1 mouse cellular context compared by ENCODE assay signal in the genomic region with DNA sequence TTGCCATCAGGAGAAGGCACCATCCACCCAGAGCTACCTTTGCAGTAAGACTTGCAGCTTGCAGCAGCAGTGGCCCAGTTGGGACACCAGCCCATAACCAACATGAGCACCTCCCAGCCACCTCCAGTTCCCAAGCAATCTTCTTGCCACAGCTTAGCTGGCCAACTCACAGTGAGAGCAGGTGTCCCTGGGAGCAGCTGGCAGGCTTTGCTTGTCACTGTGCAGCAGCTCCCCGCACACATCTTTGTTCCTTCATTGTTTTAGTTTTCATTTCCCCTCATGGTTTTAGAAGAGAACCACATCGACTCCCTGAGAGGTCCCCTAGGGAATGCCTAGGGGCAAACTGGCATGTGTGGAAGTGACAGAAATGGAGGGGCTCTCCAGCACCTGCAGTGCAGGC.
TF ChIP-seq lines count a peak whose summit lies in the region.

No protein-coding gene starts in this region.

TF ChIP-seq in CH12.LX, 34 proteins besides CTCF, POLR2A, EP300 and RAD21 (continued from another document):
- TF ChIP-seq KAT2A (IDR thresholded peaks at IDR 0.05; ENCODE audit: insufficient replicate concordance, low read length) (no peak), USF1 (IDR thresholded peaks at IDR 0.05; ENCODE audit: low read depth, low read length) (no peak), PAX5 (IDR thresholded peaks at IDR 0.05; ENCODE audit: low read length) (no peak), ZKSCAN1 (IDR thresholded peaks at IDR 0.05; ENCODE audit: borderline replicate concordance, low read depth, low read length) (no peak), ETS1 (conservative IDR thresholded peaks at IDR 0.05; ENCODE audit: low read depth, low read length) (peak; percentile 73), UBTF (IDR thresholded peaks at IDR 0.05; ENCODE audit: low read depth, low read length) (no peak), MEF2A (IDR thresholded peaks at IDR 0.05; ENCODE audit: borderline replicate concordance, low read depth, low read length) (peak; percentile 59), MXI1 (IDR thresholded peaks at IDR 0.05; ENCODE audit: low read depth, low read length) (no peak; the same call in 1 of the 2 replicates), IRF4 (IDR thresholded peaks at IDR 0.05; ENCODE audit: low read depth, low read length) (peak; percentile 53), TBP (conservative IDR thresholded peaks at IDR 0.05; ENCODE audit: low read depth, low read length) (no peak), NRF1 (IDR thresholded peaks at IDR 0.05; ENCODE audit: low read depth, low read length) (no peak), GABPA (IDR thresholded peaks at IDR 0.05; ENCODE audit: insufficient replicate concordance, low read depth, low read length) (no peak), JUND (conservative IDR thresholded peaks at IDR 0.05; ENCODE audit: low read depth, low read length) (no peak)
TF ChIP-seq in CH12.LX: peak in this region for 8.
